Mouse (Mus musculus): ENCODE results near the gene Leng9. TPM values are rescaled to one million over a fixed set of nuclear protein-coding genes. Genes with fewer than 3 reads are reported as not detected.

Gene Leng9
- total and polyA plus RNA-seq, 2 experiments from 2014 or later: 4.2 to 4.4 TPM

DNA sequence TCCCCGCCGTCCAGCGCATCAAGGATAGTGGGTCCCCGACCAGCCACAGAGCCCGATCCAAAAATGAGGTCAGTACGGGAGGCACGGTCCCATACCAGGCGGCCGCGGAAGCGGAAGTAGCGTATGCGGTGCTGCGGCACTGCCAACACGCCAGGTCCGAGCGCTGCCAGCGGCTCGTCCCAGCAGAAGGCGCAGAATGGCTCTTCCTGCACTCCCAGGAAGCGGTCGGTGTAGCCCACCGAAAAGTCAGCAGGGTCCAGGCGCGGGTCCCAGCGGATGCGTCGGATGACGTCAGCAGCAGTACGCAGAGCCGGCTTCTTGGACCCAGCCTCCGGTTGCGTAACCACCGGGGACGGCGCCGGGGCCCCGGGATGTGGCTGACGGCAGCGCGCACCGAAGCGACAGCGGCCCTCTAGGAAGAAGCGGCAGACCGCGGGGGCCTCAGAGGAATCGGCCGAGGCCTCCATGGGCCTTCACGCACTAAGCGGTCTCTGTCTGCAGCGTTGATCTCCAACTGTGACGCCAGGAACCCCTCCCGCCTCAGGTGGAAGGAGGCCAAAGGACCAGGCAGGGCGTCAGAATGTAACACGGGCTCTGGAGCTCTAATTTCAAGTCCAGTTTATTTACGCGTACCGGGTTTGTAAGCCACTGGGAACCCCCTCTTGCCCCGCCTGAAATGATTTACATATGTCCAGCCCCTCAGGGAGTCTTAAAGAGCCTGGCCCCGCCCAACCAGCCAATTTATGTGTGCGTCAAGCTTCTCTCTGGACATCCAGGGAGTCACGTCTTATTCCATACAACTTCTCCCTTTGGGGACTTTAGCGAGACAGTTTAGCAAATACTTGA, 742 bp downstream of the Leng9 start:
- peak overlapping the region; percentile 52 for H3K4me3 ChIP-seq (ENCODE audit: low read length)
- peak; percentile 86 for DNase-seq (ENCODE audit: low spot score)
- TF ChIP-seq CTCF (IDR thresholded peaks at IDR 0.05; ENCODE audit: low read depth): no peak
- peak overlapping the region; percentile 66 for H3K9ac ChIP-seq (replicated peaks; ENCODE audit: low read length)
- H3K27ac ChIP-seq: peak overlapping the region; percentile 91
- peak; percentile 81 for ATAC-seq
- H3K36me3 ChIP-seq (ENCODE audit: insufficient read depth, low read length): peaks cover 31% of the 10 kb centered on the region
- WGBS: under 1% methylated on average over 64 of the region's 64 CpGs
- peak overlapping the region; percentile 96 for H3K4me2 ChIP-seq (ENCODE audit: low read depth, low read length)
- H3K4me1 ChIP-seq (ENCODE audit: insufficient read depth, low read length): peaks cover 16% of the 10 kb centered on the region; the same call in 1 of the 2 replicates
- 0 out of 2 replicates have a peak, but pooled peaks cover 3% of the 10 kb centered on the region for H3K27me3 ChIP-seq (ENCODE audit: insufficient read depth, low read length)
- H3K9me3 ChIP-seq (ENCODE audit: low read length): no peaks in the 10 kb centered on the region

DNA sequence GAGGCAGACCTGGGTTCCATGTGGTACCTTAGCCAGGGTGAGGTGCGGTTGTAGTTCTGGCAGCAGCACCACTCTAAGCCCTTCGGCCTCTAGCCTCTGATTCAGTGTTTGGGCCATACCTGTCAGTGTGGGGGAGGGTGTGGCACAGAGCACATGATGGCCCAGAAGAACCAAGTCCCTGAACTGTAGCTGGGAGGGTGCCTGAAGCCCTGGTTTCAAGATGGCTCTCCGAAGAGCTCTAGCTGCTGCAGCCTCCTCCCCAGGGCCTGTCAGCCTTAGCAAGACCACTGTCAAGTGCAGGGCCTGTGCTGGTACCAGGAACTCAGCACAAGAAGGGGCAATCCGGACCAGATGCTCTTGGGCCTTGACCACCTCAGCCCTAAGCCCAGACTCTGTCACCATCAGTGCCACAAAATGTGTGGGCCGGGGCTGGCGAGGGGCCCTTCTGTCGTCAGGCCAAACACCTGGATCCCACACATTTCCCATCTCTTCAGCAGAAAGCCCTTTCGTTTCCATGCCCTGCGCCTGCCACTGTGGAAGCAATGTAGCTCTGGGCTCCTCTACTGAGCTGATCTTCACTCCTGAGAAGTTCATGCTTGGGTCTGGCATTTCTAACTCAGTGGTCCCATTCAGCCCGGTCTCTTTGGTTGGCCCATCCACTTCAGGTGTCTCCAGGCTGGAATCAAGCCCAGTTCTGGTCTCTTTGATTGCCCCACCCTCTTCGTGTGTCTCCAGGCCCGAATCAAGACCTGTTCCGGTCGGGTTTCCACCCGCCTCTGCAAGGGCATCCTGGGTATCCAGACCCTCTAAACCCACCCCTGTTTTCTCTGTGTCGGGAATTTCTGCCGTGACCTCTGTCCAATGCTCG, 1.6 kb downstream of the Leng9 start:
- no peak; the same call in 1 of the 2 replicates for ATAC-seq
- no peak for TF ChIP-seq CTCF (IDR thresholded peaks at IDR 0.05; ENCODE audit: low read depth)
- H3K4me3 ChIP-seq (ENCODE audit: low read length): peak overlapping the region; percentile 52
- 28% methylated on average over 18 of the region's 18 CpGs for WGBS
- peaks cover 16% of the 10 kb centered on the region; the same call in 1 of the 2 replicates for H3K4me1 ChIP-seq (ENCODE audit: insufficient read depth, low read length)
- H3K9ac ChIP-seq (replicated peaks; ENCODE audit: low read length): peak overlapping the region; percentile 66
- peak overlapping the region; percentile 91 for H3K27ac ChIP-seq
- peak overlapping the region; percentile 96 for H3K4me2 ChIP-seq (ENCODE audit: low read depth, low read length)
- H3K27me3 ChIP-seq (ENCODE audit: insufficient read depth, low read length): 0 out of 2 replicates have a peak, but pooled peaks cover 3% of the 10 kb centered on the region
- H3K36me3 ChIP-seq (ENCODE audit: insufficient read depth, low read length): peaks cover 39% of the 10 kb centered on the region
- no peaks in the 10 kb centered on the region for H3K9me3 ChIP-seq (ENCODE audit: low read length)
- DNase-seq (ENCODE audit: low spot score): no peak

DNA sequence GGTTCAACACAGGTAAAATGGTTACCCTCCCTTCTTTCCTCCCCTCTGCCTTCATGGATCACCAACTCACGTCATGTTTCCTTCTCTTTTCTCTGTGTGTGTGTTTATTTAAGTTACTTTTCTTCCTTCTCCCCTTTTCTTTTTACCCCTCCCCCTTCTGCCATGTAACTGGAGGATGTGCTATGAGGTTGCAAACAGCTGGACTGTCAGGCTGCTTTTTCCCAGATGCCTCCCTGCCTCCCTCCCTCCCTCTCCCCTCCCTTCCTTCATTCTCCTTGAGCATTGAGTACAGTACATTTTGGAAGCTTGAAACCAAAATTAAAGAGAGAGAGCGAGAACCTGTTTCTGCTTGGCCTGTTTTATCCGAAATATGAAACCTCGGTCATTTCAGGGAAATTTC, 2.3 kb downstream of the Leng9 start:
- ATAC-seq (no peak), DNase-seq (ENCODE audit: low spot score) (no peak)
- peaks cover 47% of the 10 kb centered on the region for H3K36me3 ChIP-seq (ENCODE audit: insufficient read depth, low read length)
- peak overlapping the region; percentile 91; the same call in 1 of the 2 replicates for H3K27ac ChIP-seq
- no peak for TF ChIP-seq CTCF (IDR thresholded peaks at IDR 0.05; ENCODE audit: low read depth)
- 85% methylated on average over 4 of the region's 4 CpGs for WGBS
- no peaks in the 10 kb centered on the region for H3K9me3 ChIP-seq (ENCODE audit: low read length)
- H3K4me2 ChIP-seq (ENCODE audit: low read depth, low read length): no peak overlapping the region
- H3K9ac ChIP-seq (replicated peaks; ENCODE audit: low read length): no peak overlapping the region
- 0 out of 2 replicates have a peak, but pooled peaks cover 3% of the 10 kb centered on the region for H3K27me3 ChIP-seq (ENCODE audit: insufficient read depth, low read length)
- H3K4me1 ChIP-seq (ENCODE audit: insufficient read depth, low read length): peaks cover 16% of the 10 kb centered on the region; the same call in 1 of the 2 replicates
- no peak overlapping the region for H3K4me3 ChIP-seq (ENCODE audit: low read length)

DNA sequence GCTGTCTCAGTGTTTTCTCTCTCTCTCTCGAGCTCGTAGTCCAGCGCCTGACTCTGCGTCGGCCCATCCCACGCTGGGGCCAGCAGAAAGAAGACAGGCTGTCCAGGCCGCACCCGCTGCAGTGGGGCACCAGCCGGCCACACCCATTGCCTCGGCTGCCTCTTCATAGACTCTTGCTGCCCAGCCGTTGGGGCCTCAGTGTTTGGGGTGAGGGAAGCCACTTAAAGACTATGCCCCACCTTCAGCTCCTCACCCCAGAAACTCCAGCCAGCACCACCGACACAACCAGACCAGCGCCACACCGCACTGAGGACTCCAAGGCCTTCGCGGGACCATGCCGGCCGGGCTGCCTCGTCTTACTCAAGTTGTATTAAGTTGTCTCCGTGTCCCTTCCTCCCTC, 2.8 kb downstream of the Leng9 start:
- H3K36me3 ChIP-seq (ENCODE audit: insufficient read depth, low read length): peaks cover 51% of the 10 kb centered on the region
- no peak for TF ChIP-seq CTCF (IDR thresholded peaks at IDR 0.05; ENCODE audit: low read depth)

DNA sequence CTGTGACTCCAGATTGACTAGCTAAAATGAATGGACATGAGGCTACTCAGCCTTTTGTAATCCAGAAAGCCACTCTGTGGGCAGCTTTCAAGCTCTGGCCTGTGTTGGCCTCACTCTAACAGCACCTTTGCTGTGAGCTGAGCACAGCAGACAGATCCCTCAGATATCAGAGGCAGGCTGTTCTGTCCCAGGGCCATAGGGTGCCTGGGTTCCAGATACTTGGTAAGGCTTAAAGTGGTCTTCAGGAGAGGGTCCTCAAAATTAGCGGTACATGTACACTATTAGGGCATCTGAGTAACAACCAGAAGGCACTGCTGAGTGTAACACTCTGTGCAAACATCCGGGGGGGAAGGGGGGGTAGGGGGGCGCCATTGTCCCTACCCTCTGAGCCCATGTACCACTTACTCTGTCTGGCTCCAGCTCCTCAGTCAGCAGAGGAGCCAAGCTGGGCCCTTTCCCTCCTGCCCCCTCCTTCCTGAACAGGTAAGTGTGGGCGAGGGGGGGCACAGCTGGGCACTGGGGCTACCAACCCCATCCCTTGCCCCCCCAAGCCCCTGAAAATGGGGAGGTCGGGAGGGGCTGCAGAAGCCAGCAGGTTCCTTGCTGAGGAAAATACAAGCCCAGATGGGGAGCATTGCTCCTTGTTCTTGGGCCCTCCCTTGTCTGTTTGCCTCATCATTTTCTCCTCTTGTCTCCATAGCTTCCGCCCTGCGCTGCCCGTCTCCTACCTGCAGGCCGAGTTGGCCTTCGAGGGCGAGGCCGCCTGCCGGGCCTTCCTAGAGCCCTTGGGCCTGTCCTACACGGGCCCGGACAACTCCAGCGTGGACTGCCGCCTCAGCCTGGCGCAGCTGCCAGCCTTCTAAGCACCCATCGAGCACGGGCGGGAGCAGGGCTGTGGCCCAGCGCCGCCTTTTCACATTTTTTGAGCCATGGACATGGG, 3.7 kb downstream of the Leng9 start:
- ATAC-seq: no peak
- Histone ChIP-seq H3K27me3 (ENCODE audit: insufficient read depth, low read length) (0 out of 2 replicates have a peak, but pooled peaks cover 3% of the 10 kb centered on the region), H3K4me3 (ENCODE audit: low read length) (no peak overlapping the region), H3K4me1 (ENCODE audit: insufficient read depth, low read length) (peaks cover 16% of the 10 kb centered on the region; the same call in 1 of the 2 replicates), H3K27ac (no peak overlapping the region), H3K9ac (replicated peaks; ENCODE audit: low read length) (no peak overlapping the region), H3K9me3 (ENCODE audit: low read length) (no peaks in the 10 kb centered on the region), H3K4me2 (ENCODE audit: low read depth, low read length) (no peak overlapping the region), H3K36me3 (ENCODE audit: insufficient read depth, low read length) (peaks cover 60% of the 10 kb centered on the region)
- DNase-seq (ENCODE audit: low spot score): no peak
- 92% methylated on average over 23 of the region's 23 CpGs for WGBS
- TF ChIP-seq CTCF (IDR thresholded peaks at IDR 0.05; ENCODE audit: low read depth): no peak

More for the DNA sequence above, 2.8 kb downstream of the Leng9 start:
- Histone ChIP-seq H3K9ac (replicated peaks; ENCODE audit: low read length) (no peak overlapping the region), H3K4me1 (ENCODE audit: insufficient read depth, low read length) (peaks cover 16% of the 10 kb centered on the region; the same call in 1 of the 2 replicates), H3K27ac (no peak overlapping the region), H3K9me3 (ENCODE audit: low read length) (no peaks in the 10 kb centered on the region), H3K27me3 (ENCODE audit: insufficient read depth, low read length) (0 out of 2 replicates have a peak, but pooled peaks cover 3% of the 10 kb centered on the region), H3K4me2 (ENCODE audit: low read depth, low read length) (no peak overlapping the region), H3K4me3 (ENCODE audit: low read length) (no peak overlapping the region)
- DNase-seq (ENCODE audit: low spot score) (no peak), ATAC-seq (no peak)
- 88% methylated on average over 20 of the region's 20 CpGs for WGBS
